Mouse (Mus musculus) kidney, embryonic 15.5 days (tissue): ENCODE data around the gene Plxna4. TPM values are rescaled to one million over a fixed set of nuclear protein-coding genes. Genes with fewer than 3 reads are reported as not detected.
"Not testable (repeated sequence)": the region's sequence is repeated elsewhere in the genome, so short reads cannot be mapped to it uniquely, and the experiment has no call there.

ENCODE experiments used
- ATAC-seq: fragments of 200-750 bp; cut with Nextera tagmentation; replicated peaks from 2 replicates; pipeline ENCODE4 v1.8.0; 2017; ENCODE audit warnings: moderate TSS enrichment; ENCODE audit not compliant: low FRiP score
- H3K27ac ChIP-seq: fragments of 300-500 bp; sonication (generic); 2 replicates; pipeline ENCODE4 v1.5.1; 2015; ENCODE audit warnings: mild to moderate bottlenecking, inconsistent platforms
- H3K27me3 ChIP-seq: fragments of 300-500 bp; sonication (generic); 2 replicates; pipeline ENCODE4 v1.6.1; 2015; ENCODE audit warnings: inconsistent platforms
- H3K36me3 ChIP-seq: fragments of 300-500 bp; sonication (generic); 2 replicates; pipeline ENCODE4 v1.6.1; 2015; ENCODE audit warnings: inconsistent platforms
- H3K4me1 ChIP-seq: fragments of 300-500 bp; sonication (generic); 2 replicates; pipeline ENCODE4 v1.6.1; 2015; ENCODE audit warnings: inconsistent platforms
- H3K4me2 ChIP-seq: fragments of 300-500 bp; sonication (generic); 2 replicates; pipeline ENCODE4 v1.6.1; 2015; ENCODE audit warnings: moderate library complexity, mild to moderate bottlenecking, inconsistent platforms
- H3K4me3 ChIP-seq: fragments of 300-500 bp; sonication (generic); replicated peaks from 2 replicates; pipeline ENCODE4 v1.5.1; 2015; ENCODE audit warnings: mild to moderate bottlenecking, inconsistent platforms
- H3K9ac ChIP-seq: fragments of 300-500 bp; sonication (generic); 2 replicates; pipeline ENCODE4 v1.6.1; 2015; ENCODE audit warnings: mild to moderate bottlenecking, inconsistent platforms
- H3K9me3 ChIP-seq: fragments of 300-500 bp; sonication (generic); replicated peaks from 2 replicates; pipeline ENCODE4 v1.6.1; 2016; ENCODE audit warnings: inconsistent platforms
- WGBS: fragments of 180-500 bp; shearing (Covaris S2); methylation state at CpG from one replicate; pipeline ENCODE4 v1.1.7; 2015; ENCODE audit warnings: mixed read lengths; 5-methylcytosine and 5-hydroxymethylcytosine counted together
- polyA plus RNA-seq: library from polyadenylated mRNA; unstranded; fragments of >200 nt; fragmentation: Nextera tagmentation; extraction: Ambion mirVana; gene quantifications from 2 replicates; pipeline ENCODE4 v1.2.1, GENCODE M21; 2015

Plxna4 gene
- polyA plus RNA-seq, 1 experiment from 2014 or later, result 2.0 TPM

GRCm38 (mm10) chr6:32533962-32534740 is 53.8 kb downstream of the Plxna4 start:
- no peak overlapping the region for H3K27ac ChIP-seq
- no peaks in the 10 kb centered on the region for H3K36me3 ChIP-seq
- H3K9me3 ChIP-seq, result no peaks in the 10 kb centered on the region
- no peaks in the 10 kb centered on the region for H3K27me3 ChIP-seq
- H3K4me2 ChIP-seq, result no peak overlapping the region
- no peaks in the 10 kb centered on the region for H3K4me1 ChIP-seq
- ATAC-seq, result no peak
- WGBS, result 71% methylated on average over 3 of the region's 3 CpGs
- no peak overlapping the region for H3K4me3 ChIP-seq
- H3K9ac ChIP-seq, result no peak overlapping the region

DNA sequence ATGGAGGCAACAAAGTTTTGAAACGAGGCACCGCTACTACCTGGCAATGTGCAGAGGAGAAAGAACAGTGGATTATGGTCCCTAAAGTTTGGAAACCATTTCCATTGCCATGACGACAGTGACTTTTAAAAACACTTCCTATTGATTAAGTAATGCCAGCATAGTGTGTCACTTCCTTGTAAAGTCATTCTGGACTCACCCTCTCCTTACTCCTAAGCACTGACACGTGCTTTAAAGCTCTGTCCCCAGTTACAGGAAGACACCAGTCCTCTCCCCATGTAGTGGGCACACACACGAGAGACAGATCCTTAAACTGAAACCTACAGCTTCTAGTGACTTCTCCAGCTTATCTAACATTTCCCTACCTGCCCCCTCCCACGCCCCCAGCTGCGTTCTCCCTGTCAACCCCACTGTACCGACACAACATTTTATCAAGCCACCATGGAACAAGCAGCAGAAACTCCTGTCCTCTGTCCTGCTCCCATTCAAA is 59.9 kb downstream of the Plxna4 start:
- no peaks in the 10 kb centered on the region for H3K36me3 ChIP-seq
- H3K27me3 ChIP-seq, result no peaks in the 10 kb centered on the region
- no peak overlapping the region for H3K4me2 ChIP-seq
- no peak overlapping the region for H3K27ac ChIP-seq
- no peak for ATAC-seq
- no peak overlapping the region for H3K9ac ChIP-seq
- H3K4me3 ChIP-seq, result no peak overlapping the region
- 78% methylated on average over 8 of the region's 8 CpGs for WGBS
- no peaks in the 10 kb centered on the region for H3K9me3 ChIP-seq
- no peaks in the 10 kb centered on the region for H3K4me1 ChIP-seq

- H3K27me3 ChIP-seq, result no peaks in the 10 kb centered on the region
- no peak overlapping the region for H3K4me3 ChIP-seq
- WGBS, result 84% methylated on average over 7 of the region's 7 CpGs
- no peaks in the 10 kb centered on the region for H3K36me3 ChIP-seq
- no peak overlapping the region for H3K4me2 ChIP-seq
- no peak overlapping the region for H3K27ac ChIP-seq
- no peak overlapping the region for H3K9ac ChIP-seq
- no peaks in the 10 kb centered on the region for H3K9me3 ChIP-seq
- ATAC-seq, result no peak
- H3K4me1 ChIP-seq, result no peaks in the 10 kb centered on the region
These were observed 60.5 kb downstream of the Plxna4 start for GRCm38 (mm10) chr6:32527518-32527917.

DNA sequence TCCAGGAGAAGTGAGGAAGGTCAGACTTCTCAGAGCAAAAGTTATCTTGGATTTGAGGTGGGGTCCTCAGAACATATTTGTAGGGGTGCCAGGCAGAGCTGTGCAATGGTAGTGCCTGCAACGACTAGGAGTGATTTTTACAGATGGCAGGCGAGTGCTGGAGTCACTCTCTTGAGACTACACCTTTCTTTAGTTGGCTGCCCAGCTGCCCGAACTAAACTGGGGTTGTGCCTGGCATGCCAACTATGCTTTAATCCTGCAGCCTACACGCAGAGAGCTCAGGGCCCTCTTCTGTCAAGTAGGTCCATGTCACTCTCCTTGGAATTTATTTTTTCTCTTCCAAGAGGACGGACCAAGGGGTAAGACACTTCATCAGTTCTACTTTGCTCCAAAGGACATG is 61.2 kb downstream of the Plxna4 start:
- no peak overlapping the region for H3K27ac ChIP-seq
- H3K36me3 ChIP-seq, result no peaks in the 10 kb centered on the region
- no peak for ATAC-seq
- no peaks in the 10 kb centered on the region for H3K4me1 ChIP-seq
- no peak overlapping the region for H3K4me3 ChIP-seq
- no peak overlapping the region for H3K4me2 ChIP-seq
- H3K9ac ChIP-seq, result no peak overlapping the region
- H3K27me3 ChIP-seq, result no peaks in the 10 kb centered on the region
- WGBS, result 76% methylated on average over 5 of the region's 5 CpGs
- no peaks in the 10 kb centered on the region for H3K9me3 ChIP-seq

- no peak overlapping the region for H3K27ac ChIP-seq
- no peaks in the 10 kb centered on the region for H3K36me3 ChIP-seq
- no peaks in the 10 kb centered on the region for H3K4me1 ChIP-seq
- ATAC-seq, result no peak
- no peak overlapping the region for H3K4me3 ChIP-seq
- H3K4me2 ChIP-seq, result no peak overlapping the region
- 78% methylated on average over 4 of the region's 4 CpGs for WGBS
- H3K27me3 ChIP-seq, result no peaks in the 10 kb centered on the region
- H3K9ac ChIP-seq, result no peak overlapping the region
- no peaks in the 10 kb centered on the region for H3K9me3 ChIP-seq
These were observed 67.9 kb downstream of the Plxna4 start for GRCm38 (mm10) chr6:32520097-32520496.

- ATAC-seq, result no peak
- H3K4me3 ChIP-seq, result no peak overlapping the region
- H3K4me2 ChIP-seq, result no peak overlapping the region
- H3K27ac ChIP-seq, result no peak overlapping the region
- H3K9me3 ChIP-seq, result no peaks in the 10 kb centered on the region
- 87% methylated on average over 3 of the region's 3 CpGs for WGBS
- no peaks in the 10 kb centered on the region for H3K27me3 ChIP-seq
- H3K9ac ChIP-seq, result no peak overlapping the region
- H3K36me3 ChIP-seq, result no peaks in the 10 kb centered on the region
- H3K4me1 ChIP-seq, result no peaks in the 10 kb centered on the region
These were observed 69.4 kb downstream of the Plxna4 start for GRCm38 (mm10) chr6:32518617-32519016.

DNA sequence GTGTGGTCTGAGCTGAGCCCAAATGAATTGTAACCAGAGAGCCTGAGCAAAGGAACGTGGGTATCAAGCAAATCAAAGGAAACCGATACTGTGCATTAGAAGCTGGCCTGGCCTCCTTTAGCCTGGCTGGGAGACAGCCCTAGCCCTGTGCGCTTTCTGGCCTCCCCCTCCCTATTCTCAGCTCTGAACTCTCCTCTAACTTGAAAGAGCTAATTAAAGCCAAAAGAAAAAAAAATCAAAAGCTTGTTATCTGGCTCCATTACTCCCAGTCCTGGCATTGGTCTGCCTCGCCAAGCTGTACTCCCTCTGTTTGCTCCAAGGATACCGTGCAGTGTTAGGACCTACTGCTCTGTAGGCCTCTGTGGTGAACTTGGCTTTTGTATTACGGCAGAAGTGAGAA is 73.9 kb downstream of the Plxna4 start:
- Histone ChIP-seq H3K9ac (no peak overlapping the region), H3K27ac (no peak overlapping the region), H3K4me1 (no peaks in the 10 kb centered on the region), H3K36me3 (no peaks in the 10 kb centered on the region), H3K27me3 (no peaks in the 10 kb centered on the region), H3K4me3 (no peak overlapping the region), H3K4me2 (no peak overlapping the region), H3K9me3 (no peaks in the 10 kb centered on the region)
- ATAC-seq, result no peak
- WGBS, result 55% methylated on average over 6 of the region's 6 CpGs

DNA sequence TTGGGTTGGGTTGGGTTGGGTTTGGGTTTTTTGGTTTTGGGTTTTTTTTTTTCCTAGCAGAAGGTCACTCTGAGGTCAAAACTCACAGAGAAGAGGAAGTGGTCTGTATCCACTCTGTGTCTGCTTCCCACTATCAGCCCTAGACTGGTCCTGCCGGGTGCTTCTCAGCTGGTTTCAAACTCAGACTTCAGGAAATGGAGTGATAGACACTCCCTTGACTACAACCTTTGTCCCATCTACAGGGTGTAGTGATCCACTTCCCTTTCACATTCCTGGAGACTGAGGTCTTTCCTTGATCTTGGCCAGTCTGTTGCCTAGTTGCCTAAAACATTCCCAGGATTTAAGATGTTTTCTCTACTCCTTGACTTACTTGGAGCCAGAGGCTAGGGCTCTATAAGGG is 76.0 kb downstream of the Plxna4 start:
- Histone ChIP-seq H3K9me3 (no peaks in the 10 kb centered on the region), H3K4me3 (no peak overlapping the region), H3K9ac (no peak overlapping the region), H3K4me2 (no peak overlapping the region), H3K4me1 (no peaks in the 10 kb centered on the region), H3K36me3 (no peaks in the 10 kb centered on the region), H3K27me3 (no peaks in the 10 kb centered on the region), H3K27ac (no peak overlapping the region)
- no peak for ATAC-seq
- 65% methylated on average over 1 of the region's 1 CpGs for WGBS

GRCm38 (mm10) chr6:32510924-32511323 is 77.1 kb downstream of the Plxna4 start:
- Histone ChIP-seq H3K27me3 (no peaks in the 10 kb centered on the region), H3K27ac (peak overlapping the region; percentile 50; the same call in 1 of the 2 replicates), H3K4me3 (no peak overlapping the region), H3K9me3 (no peaks in the 10 kb centered on the region), H3K4me1 (no peaks in the 10 kb centered on the region), H3K4me2 (no peak overlapping the region), H3K36me3 (no peaks in the 10 kb centered on the region), H3K9ac (no peak overlapping the region)
- WGBS, result 78% methylated on average over 7 of the region's 7 CpGs
- ATAC-seq, result 0 out of 2 replicates have a peak, but pooled peaks have one; percentile 15

DNA sequence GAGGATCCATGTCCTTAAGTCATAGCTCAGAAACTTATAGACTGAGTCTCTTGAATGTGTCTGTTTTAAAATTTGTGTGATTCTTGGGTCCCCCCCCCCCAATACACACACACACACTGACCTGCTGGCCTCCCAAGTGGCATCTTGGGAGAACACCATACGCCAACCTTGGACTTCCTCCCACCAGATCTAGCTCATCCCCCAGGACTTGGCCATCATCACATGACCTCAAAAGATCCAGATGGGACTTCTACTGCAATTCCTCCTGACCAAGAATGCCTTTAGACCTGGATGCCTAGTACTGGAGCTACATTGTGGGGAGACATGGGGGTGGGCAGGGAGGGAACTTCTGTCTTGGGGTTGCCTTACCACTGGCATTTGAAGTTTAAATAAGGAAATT is 77.5 kb downstream of the Plxna4 start:
- no peak overlapping the region for H3K4me2 ChIP-seq
- no peak for ATAC-seq
- no peaks in the 10 kb centered on the region for H3K4me1 ChIP-seq
- WGBS, result 100% methylated on average over 1 of the region's 1 CpGs
- no peak overlapping the region for H3K4me3 ChIP-seq
- no peaks in the 10 kb centered on the region for H3K36me3 ChIP-seq
- 0 out of 2 replicates have a peak overlapping the region, but pooled peaks have one; percentile 50 for H3K27ac ChIP-seq
- no peak overlapping the region for H3K9ac ChIP-seq
- H3K27me3 ChIP-seq, result no peaks in the 10 kb centered on the region
- H3K9me3 ChIP-seq, result no peaks in the 10 kb centered on the region

DNA sequence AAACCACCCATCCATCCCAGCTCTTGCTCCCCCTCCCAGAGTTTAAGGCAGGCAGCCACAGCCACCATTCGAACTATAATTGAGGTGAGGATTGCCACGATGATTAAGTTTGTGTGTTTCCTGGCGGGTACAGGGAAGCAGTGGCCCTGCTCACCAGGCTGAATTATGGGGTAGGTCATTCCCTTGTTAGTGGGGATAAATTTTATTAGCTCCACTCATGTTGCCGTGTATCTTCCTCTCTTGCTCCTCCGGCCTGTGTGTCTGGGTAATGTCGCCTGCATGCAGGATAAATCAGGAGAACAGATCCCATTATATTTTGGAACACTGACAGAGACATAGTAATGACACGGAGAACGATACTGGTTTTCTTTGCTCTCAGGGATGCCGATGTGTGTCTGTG is 78.9 kb downstream of the Plxna4 start:
- H3K27ac ChIP-seq, result no peak overlapping the region
- no peaks in the 10 kb centered on the region for H3K27me3 ChIP-seq
- no peak overlapping the region for H3K4me3 ChIP-seq
- no peaks in the 10 kb centered on the region for H3K36me3 ChIP-seq
- H3K9me3 ChIP-seq, result no peaks in the 10 kb centered on the region
- no peaks in the 10 kb centered on the region for H3K4me1 ChIP-seq
- ATAC-seq, result no peak
- H3K9ac ChIP-seq, result no peak overlapping the region
- WGBS, result 48% methylated on average over 9 of the region's 9 CpGs
- H3K4me2 ChIP-seq, result no peak overlapping the region

- Histone ChIP-seq H3K4me1 (no peaks in the 10 kb centered on the region), H3K27me3 (no peaks in the 10 kb centered on the region), H3K4me3 (no peak overlapping the region), H3K4me2 (no peak overlapping the region), H3K9me3 (no peaks in the 10 kb centered on the region), H3K36me3 (no peaks in the 10 kb centered on the region), H3K27ac (no peak overlapping the region), H3K9ac (no peak overlapping the region)
- 81% methylated on average over 5 of the region's 5 CpGs for WGBS
- no peak for ATAC-seq
These were observed 83.0 kb downstream of the Plxna4 start for GRCm38 (mm10) chr6:32504963-32505362.

DNA sequence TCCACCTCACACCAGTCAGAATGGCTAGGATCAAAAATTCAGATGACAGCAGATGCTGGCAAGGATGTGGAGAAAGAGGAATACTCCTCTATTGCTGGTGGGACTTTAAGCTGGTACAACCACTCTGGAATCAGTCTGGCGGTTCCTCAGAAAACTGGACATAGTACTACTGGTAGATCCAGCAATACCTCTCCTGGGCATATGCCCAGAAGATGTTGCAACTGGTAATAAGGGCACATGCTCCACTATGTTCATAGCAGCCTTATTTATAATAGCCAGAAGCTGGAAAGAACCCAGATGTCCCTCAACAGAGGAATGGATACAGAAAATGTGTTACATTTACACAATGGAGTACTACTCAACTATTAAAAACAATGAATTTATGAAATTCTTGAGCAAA is 86.8 kb downstream of the Plxna4 start:
- H3K27ac ChIP-seq, H3K4me1 ChIP-seq, H3K36me3 ChIP-seq, H3K4me3 ChIP-seq, H3K4me2 ChIP-seq, H3K27me3 ChIP-seq, ATAC-seq, H3K9ac ChIP-seq, H3K9me3 ChIP-seq: not testable (repeated sequence)
- 100% methylated on average over 1 of the region's 1 CpGs for WGBS
